Mouse (Mus musculus): ENCODE data around the gene Tm9sf3.
"Not testable (repeated sequence)": the region's sequence is repeated elsewhere in the genome, so short reads cannot be mapped to it uniquely, and the experiment has no call there.

Tm9sf3 gene

GRCm38 (mm10) chr19:41263630-41264295 lies at the start of gene Tm9sf3:
Gene Tm9sf3, minus strand, starts transcription at chr19:41263997.
- DNase-seq: peak; percentile 91

- DNase-seq: not testable (repeated sequence)
Observed at GRCm38 (mm10) chr19:41312587-41312986, 48.8 kb upstream of the Tm9sf3 start.

- DNase-seq: no peak
Observed at GRCm38 (mm10) chr19:41312027-41312426, 48.2 kb upstream of the Tm9sf3 start.

- DNase-seq: no peak
Observed at GRCm38 (mm10) chr19:41310971-41311703, 47.3 kb upstream of the Tm9sf3 start.

- DNase-seq: no peak
Observed at GRCm38 (mm10) chr19:41303933-41304332, 40.1 kb upstream of the Tm9sf3 start.

GRCm38 (mm10) chr19:41303433-41303832 lies 39.6 kb upstream of the Tm9sf3 start:
- no peak for DNase-seq

GRCm38 (mm10) chr19:41301856-41302255 lies 38.1 kb upstream of the Tm9sf3 start:
- DNase-seq: no peak

- DNase-seq: no peak
Observed at GRCm38 (mm10) chr19:41299446-41299845, 35.6 kb upstream of the Tm9sf3 start.

GRCm38 (mm10) chr19:41290952-41291619 lies 27.3 kb upstream of the Tm9sf3 start:
- DNase-seq: no peak

GRCm38 (mm10) chr19:41288568-41288967 lies 24.8 kb upstream of the Tm9sf3 start:
- no peak for DNase-seq

- no peak for DNase-seq
Observed at GRCm38 (mm10) chr19:41287224-41287623, 23.4 kb upstream of the Tm9sf3 start.

GRCm38 (mm10) chr19:41284515-41284914 lies 20.7 kb upstream of the Tm9sf3 start:
- DNase-seq: no peak

- no peak for DNase-seq
Observed at GRCm38 (mm10) chr19:41282718-41283117, 18.9 kb upstream of the Tm9sf3 start.

GRCm38 (mm10) chr19:41282216-41282615 lies 18.4 kb upstream of the Tm9sf3 start:
- DNase-seq: no peak

- no peak for DNase-seq
Observed at GRCm38 (mm10) chr19:41279724-41280244, 16.0 kb upstream of the Tm9sf3 start.

GRCm38 (mm10) chr19:41278606-41279005 lies 14.8 kb upstream of the Tm9sf3 start:
- DNase-seq: no peak

- DNase-seq: no peak
Observed at GRCm38 (mm10) chr19:41275588-41275987, 11.8 kb upstream of the Tm9sf3 start.

- no peak for DNase-seq
Observed at GRCm38 (mm10) chr19:41270906-41271305, 7.1 kb upstream of the Tm9sf3 start.

- DNase-seq: peak; percentile 27
Observed at GRCm38 (mm10) chr19:41270151-41270727, 6.4 kb upstream of the Tm9sf3 start.

- DNase-seq: no peak
Observed at GRCm38 (mm10) chr19:41266251-41266901, 2.6 kb upstream of the Tm9sf3 start.

GRCm38 (mm10) chr19:41264331-41264799 lies 568 bp upstream of the Tm9sf3 start:
- DNase-seq: no peak
